Mouse (Mus musculus): ENCODE results near the gene Igsf9. TPM values are rescaled to one million over a fixed set of nuclear protein-coding genes. Genes with fewer than 3 reads are reported as not detected.
A peak's percentile ranks its signal among the peaks of the same experiment; 100 is the strongest.

Gene Igsf9
- total and polyA plus RNA-seq, 3 experiments, result 0.12 to 0.38 TPM; not detected in 1

- peaks cover 8 to 23% of the 10 kb centered on the region in 2 experiments for H3K4me1 ChIP-seq (ENCODE audit: control insufficient read depth in 1 of 2, insufficient read depth in 2 of 2, low read length in 2 of 2)
- no peaks in the 10 kb centered on the region; the same call in 1 of the 2 replicates for H3K79me2 ChIP-seq (ENCODE audit: control insufficient read depth, insufficient read depth, low read length, poor library complexity)
- TF ChIP-seq TCF12 (IDR thresholded peaks at IDR 0.05; ENCODE audit: low read depth, low read length) (no peak; the same call in 1 of the 2 replicates), MAZ (IDR thresholded peaks at IDR 0.05; ENCODE audit: low read depth, low read length) (peak; percentile 58; the same call in 1 of the 2 replicates), EP300 (IDR thresholded peaks at IDR 0.05; ENCODE audit: low read depth in 1 of 2, low read length in 2 of 2) (peak; percentile 10 to 45; a peak in 3 of 4 replicates), RCOR1 (IDR thresholded peaks at IDR 0.05; ENCODE audit: low read depth, low read length) (peak; percentile 14; the same call in 1 of the 2 replicates), GABPA (IDR thresholded peaks at IDR 0.05; ENCODE audit: low read depth, low read length) (no peak), GATA1 (IDR thresholded peaks at IDR 0.05; ENCODE audit: low read depth, low read length) (no peak), MYC (IDR thresholded peaks at IDR 0.05; ENCODE audit: low read depth, low read length) (no peak), MAX (IDR thresholded peaks at IDR 0.05; ENCODE audit: low read length) (no peak), NELFE (IDR thresholded peaks at IDR 0.05; ENCODE audit: low read depth, low read length) (peak; percentile 26; the same call in 1 of the 2 replicates), TAL1 (IDR thresholded peaks at IDR 0.05; ENCODE audit: low read length) (no peak), SIN3A (IDR thresholded peaks at IDR 0.05; ENCODE audit: low read length) (no peak), BHLHE40 (IDR thresholded peaks at IDR 0.05; ENCODE audit: borderline replicate concordance, low read depth, low read length) (no peak), ELF1 (IDR thresholded peaks at IDR 0.05; ENCODE audit: low read depth, low read length) (no peak), POLR2AphosphoS5 (IDR thresholded peaks at IDR 0.05; ENCODE audit: borderline replicate concordance, low read depth, low read length) (no peak), MXI1 (IDR thresholded peaks at IDR 0.05; ENCODE audit: low read depth, low read length) (no peak), NRF1 (IDR thresholded peaks at IDR 0.05; ENCODE audit: insufficient read depth, low read depth, low read length, poor library complexity, severe bottlenecking) (no peak), MAFK (IDR thresholded peaks at IDR 0.05; ENCODE audit: borderline replicate concordance, low read depth, low read length) (peak; percentile 92), ZMIZ1 (IDR thresholded peaks at IDR 0.05; ENCODE audit: low read depth, low read length) (no peak), USF1 (IDR thresholded peaks at IDR 0.05; ENCODE audit: low read depth, low read length) (no peak), ZKSCAN1 (IDR thresholded peaks at IDR 0.05; ENCODE audit: low read depth, low read length) (no peak), KAT2A (conservative IDR thresholded peaks at IDR 0.05; ENCODE audit: low read depth, low read length) (no peak), POLR2A (IDR thresholded peaks at IDR 0.05; ENCODE audit: control insufficient read depth in 1 of 2, insufficient read depth in 1 of 2, low read depth in 1 of 2, low read length in 2 of 2, poor library complexity in 1 of 2) (no peak), HCFC1 (IDR thresholded peaks at IDR 0.05; ENCODE audit: low read depth, low read length) (peak; percentile 15; the same call in 1 of the 2 replicates), ETS1 (IDR thresholded peaks at IDR 0.05; ENCODE audit: low read depth, low read length) (peak; percentile 55; the same call in 1 of the 2 replicates), POLR2AphosphoS2 (IDR thresholded peaks at IDR 0.05; ENCODE audit: low read length) (no peak), MEF2A (IDR thresholded peaks at IDR 0.05; ENCODE audit: extremely low read depth, insufficient replicate concordance, low read depth, low read length, poor library complexity, severe bottlenecking) (no peak), ZC3H11A (IDR thresholded peaks at IDR 0.05; ENCODE audit: low read depth, low read length) (no peak), CTCF (IDR thresholded peaks at IDR 0.05 in 2 of 3, conservative IDR thresholded peaks at IDR 0.05 in 1 of 3; ENCODE audit: control insufficient read depth in 1 of 3, insufficient read depth in 1 of 3, low read depth in 2 of 3, low read length in 3 of 3, poor library complexity in 1 of 3, severe bottlenecking in 1 of 3) (no peak), USF2 (IDR thresholded peaks at IDR 0.05; ENCODE audit: borderline replicate concordance in 1 of 2, insufficient read depth in 1 of 2, low read depth in 1 of 2, low read length in 2 of 2) (no peak), SMC3 (IDR thresholded peaks at IDR 0.05; ENCODE audit: low read depth, low read length) (no peak)
- peak; percentile 81 for DNase-seq (ENCODE audit: low read depth, low spot score)
- H3K4me3 ChIP-seq (ENCODE audit: control insufficient read depth in 1 of 2, insufficient read depth in 1 of 2, low read depth in 2 of 2, low read length in 2 of 2), result no peak overlapping the region
- H3K36me3 ChIP-seq (ENCODE audit: control insufficient read depth in 1 of 2, insufficient read depth in 2 of 2, low read length in 2 of 2), result peaks cover 0 to 12% of the 10 kb centered on the region in 2 experiments; a peak in 2 of 4 replicates
- no peak overlapping the region for H3K9ac ChIP-seq (ENCODE audit: control insufficient read depth, low read depth, low read length, poor library complexity, severe bottlenecking)
- peak overlapping the region; percentile 60 for H3K27ac ChIP-seq (ENCODE audit: control insufficient read depth, low read depth, low read length)
- no peaks in the 10 kb centered on the region for H3K27me3 ChIP-seq (ENCODE audit: control insufficient read depth in 1 of 2, insufficient read depth in 2 of 2, low read length in 2 of 2)
- H3K9me3 ChIP-seq (replicated peaks; ENCODE audit: insufficient read depth, low read length), result no peaks in the 10 kb centered on the region
Measured at GRCm38 (mm10) chr1:172515396-172515795, 33.8 kb downstream of the Igsf9 start.
